Comparison of ENCODE assay signal across 19 mouse cellular contexts in the genomic region with DNA sequence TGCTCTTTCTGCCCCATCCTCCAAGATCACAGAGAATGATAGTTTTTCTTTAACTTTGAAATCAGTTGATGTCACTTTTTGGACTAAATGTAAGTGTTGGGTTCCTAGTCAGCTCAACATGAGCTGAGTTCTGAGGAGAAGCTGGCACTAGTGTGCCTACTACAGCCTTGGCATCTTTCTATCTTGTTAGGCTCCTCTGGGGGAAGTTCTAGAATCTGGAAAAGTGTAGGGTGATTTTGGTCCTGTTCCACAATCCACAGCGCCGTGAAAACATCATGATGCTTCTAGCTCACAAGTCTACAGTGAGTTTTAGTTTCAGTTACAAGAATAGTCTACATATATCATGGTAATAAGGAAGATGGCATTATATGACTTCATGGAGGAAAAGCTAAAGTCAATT.
"Had no signal": no experiment of that assay in that cellular context is flagged by ENCODE, and none has a peak within 500 bp of the region (broad histone marks: within the 10 kb centered on the region; RNA-seq: fewer than 3 reads in every experiment).

No protein-coding gene starts in this region.

- ATAC-seq: liver, postnatal 0 days; lung, postnatal 0 days; midbrain, embryonic 13.5 days; midbrain, embryonic 15.5 days had no signal

- H3K9ac ChIP-seq: liver, embryonic 15.5 days; liver, postnatal 0 days; lung, embryonic 15.5 days; midbrain, embryonic 13.5 days; midbrain, embryonic 15.5 days; neural tube, embryonic 12.5 days; stomach, embryonic 15.5 days had no signal

- DNase-seq: liver, postnatal 0 days; lung, adult 2 months; lung, postnatal 14 days; lung, postnatal 36 days; right cerebral cortex, postnatal 25 days; thymus, adult 18-20 months; thymus, postnatal 14 days; thymus, postnatal 36 days had no signal

- H3K36me3 ChIP-seq: liver, embryonic 15.5 days; lung, embryonic 15.5 days; midbrain, embryonic 13.5 days; midbrain, embryonic 15.5 days; neural tube, embryonic 12.5 days; stomach, embryonic 15.5 days had no signal

- H3K4me1 ChIP-seq: liver, embryonic 15.5 days; lung, embryonic 15.5 days; megakaryocyte, embryonic 14.5 days; midbrain, embryonic 13.5 days; midbrain, embryonic 15.5 days; neural tube, embryonic 12.5 days; stomach, embryonic 15.5 days had no signal

- H3K27me3 ChIP-seq: liver, embryonic 15.5 days; lung, embryonic 15.5 days; megakaryocyte, embryonic 14.5 days; midbrain, embryonic 13.5 days; midbrain, embryonic 15.5 days; neural tube, embryonic 12.5 days; stomach, embryonic 15.5 days had no signal

- H3K9me3 ChIP-seq: liver, embryonic 15.5 days; lung, embryonic 15.5 days; megakaryocyte, embryonic 14.5 days; midbrain, embryonic 13.5 days; midbrain, embryonic 15.5 days; neural tube, embryonic 12.5 days; stomach, embryonic 15.5 days had no signal

- H3K4me3 ChIP-seq: liver, embryonic 15.5 days; lung, embryonic 15.5 days; megakaryocyte, embryonic 14.5 days; midbrain, embryonic 13.5 days; midbrain, embryonic 15.5 days; neural tube, embryonic 12.5 days; stomach, embryonic 15.5 days had no signal

- H3K4me2 ChIP-seq: liver, embryonic 15.5 days; lung, embryonic 15.5 days; midbrain, embryonic 11.5 days; midbrain, embryonic 13.5 days; midbrain, embryonic 15.5 days; neural tube, embryonic 12.5 days; stomach, embryonic 15.5 days had no signal

- H3K27ac ChIP-seq: liver, embryonic 15.5 days; lung, embryonic 15.5 days; macrophage; midbrain, embryonic 13.5 days; midbrain, embryonic 15.5 days; neural tube, embryonic 12.5 days; stomach, embryonic 15.5 days; stomach, postnatal 0 days had no signal
